Mouse (Mus musculus): ENCODE data around the gene Spata13. TPM values are rescaled to one million over a fixed set of nuclear protein-coding genes. Genes with fewer than 3 reads are reported as not detected.

The Spata13 gene
- polyA plus RNA-seq, 1 experiment, result 21.6 TPM

DNA sequence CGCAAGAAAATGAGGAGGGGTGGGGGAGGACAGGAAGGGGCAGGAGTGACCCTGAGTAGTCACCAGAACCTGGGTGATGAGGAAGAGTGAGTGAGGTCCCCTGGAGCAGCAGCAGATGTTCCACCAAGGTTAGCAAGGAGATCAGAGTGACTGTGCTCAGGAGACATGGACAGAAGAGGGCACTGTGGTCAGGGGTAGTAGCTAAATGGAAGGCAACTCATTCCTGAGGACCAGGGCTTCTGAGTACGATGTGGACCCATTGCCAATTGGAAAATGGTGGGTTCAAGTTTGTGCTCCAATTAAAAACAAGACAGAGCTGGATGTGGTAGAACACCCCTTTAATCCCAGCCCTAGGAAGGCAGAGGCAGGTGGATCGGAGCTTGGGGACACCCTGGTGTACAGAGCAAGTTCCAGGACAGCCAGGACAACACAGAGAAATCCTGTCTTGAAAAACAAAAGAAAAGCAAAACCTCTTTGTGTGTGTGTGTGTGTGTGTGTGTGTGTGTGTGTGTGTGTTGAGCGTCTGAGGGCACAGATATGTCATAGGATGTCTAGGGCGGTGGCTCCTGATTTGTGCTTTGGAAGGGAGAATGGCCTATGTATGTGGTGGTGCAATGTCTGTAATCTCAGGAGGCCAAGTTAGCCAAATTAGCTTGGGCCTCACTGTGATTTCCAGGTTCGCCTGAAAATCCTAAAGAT, 77.9 kb downstream of the Spata13 start:
- H3K4me1 ChIP-seq (ENCODE audit: control insufficient read depth, insufficient read depth, insufficient read length, low read length), result no peaks in the 10 kb centered on the region
- WGBS, result 89% methylated on average over 6 of the region's 6 CpGs
- no peak overlapping the region for H3K27ac ChIP-seq (ENCODE audit: insufficient read depth, low read depth, low read length)
- peaks cover 41% of the 10 kb centered on the region for H3K36me3 ChIP-seq (ENCODE audit: control insufficient read depth, insufficient read depth, low read length)
- H3K27me3 ChIP-seq (ENCODE audit: control insufficient read depth, insufficient read depth, low read length), result no peaks in the 10 kb centered on the region
- TF ChIP-seq POLR2A (IDR thresholded peaks at IDR 0.05; ENCODE audit: low read depth, low read length) (no peak), CTCF (IDR thresholded peaks at IDR 0.05; ENCODE audit: extremely low read depth, insufficient read length, insufficient replicate concordance, low read depth, low read length) (no peak)
- H3K4me3 ChIP-seq (ENCODE audit: low read depth, low read length), result no peak overlapping the region

DNA sequence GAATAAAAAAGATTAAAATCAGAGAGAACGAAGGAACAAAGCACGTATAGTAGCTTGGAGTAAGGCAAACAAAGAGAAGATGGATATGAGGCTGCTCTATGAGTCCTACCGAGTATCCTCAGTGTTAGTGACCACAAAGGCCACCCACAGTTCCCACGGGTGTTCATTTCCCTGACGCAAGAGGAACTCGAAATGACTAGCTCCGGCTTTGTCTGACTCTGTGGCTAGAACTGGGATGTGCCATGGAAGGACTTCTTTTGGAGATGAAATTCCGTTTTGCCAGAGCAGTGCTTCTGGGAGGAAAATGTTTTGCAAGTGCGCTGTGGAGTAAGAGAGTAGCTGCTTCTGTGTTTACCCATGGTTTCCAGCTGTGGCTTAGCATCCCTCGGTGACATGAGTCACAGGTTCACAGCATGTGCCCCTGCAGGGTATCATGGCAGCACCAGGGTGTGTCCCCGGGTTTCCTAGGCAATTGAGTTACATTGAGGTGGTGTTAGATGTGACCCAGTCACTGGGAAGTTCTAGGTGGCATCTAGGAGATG, 78.6 kb downstream of the Spata13 start:
- Histone ChIP-seq H3K27ac (ENCODE audit: insufficient read depth, low read depth, low read length) (no peak overlapping the region), H3K36me3 (ENCODE audit: control insufficient read depth, insufficient read depth, low read length) (peaks cover 37% of the 10 kb centered on the region), H3K27me3 (ENCODE audit: control insufficient read depth, insufficient read depth, low read length) (no peaks in the 10 kb centered on the region), H3K4me1 (ENCODE audit: control insufficient read depth, insufficient read depth, insufficient read length, low read length) (no peaks in the 10 kb centered on the region), H3K4me3 (ENCODE audit: low read depth, low read length) (no peak overlapping the region)
- TF ChIP-seq CTCF (IDR thresholded peaks at IDR 0.05; ENCODE audit: extremely low read depth, insufficient read length, insufficient replicate concordance, low read depth, low read length) (no peak), POLR2A (IDR thresholded peaks at IDR 0.05; ENCODE audit: low read depth, low read length) (no peak)
- 89% methylated on average over 11 of the region's 11 CpGs for WGBS

DNA sequence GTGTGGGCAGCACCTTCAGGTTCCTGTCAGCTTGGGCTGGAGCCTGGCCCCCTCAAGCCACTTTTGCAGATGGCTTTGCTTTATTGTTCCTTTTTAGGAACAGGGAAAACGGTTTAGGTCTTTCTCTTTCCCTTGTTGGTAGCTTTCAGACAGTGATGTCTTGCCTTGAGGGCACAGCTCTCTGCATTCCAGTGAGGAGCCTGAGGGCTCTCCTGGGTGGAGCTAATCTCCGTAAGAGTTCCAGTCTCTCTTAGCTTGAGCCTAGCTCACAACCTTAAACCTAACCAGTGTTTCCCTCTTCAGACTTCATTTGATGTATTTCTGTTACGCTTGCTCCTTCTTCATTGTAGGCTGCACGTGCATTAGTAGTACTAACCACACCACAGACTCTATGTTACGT, 81.9 kb downstream of the Spata13 start:
- WGBS, result 92% methylated on average over 5 of the region's 5 CpGs
- no peak overlapping the region for H3K27ac ChIP-seq (ENCODE audit: insufficient read depth, low read depth, low read length)
- no peak overlapping the region for H3K4me3 ChIP-seq (ENCODE audit: low read depth, low read length)
- TF ChIP-seq CTCF (IDR thresholded peaks at IDR 0.05; ENCODE audit: extremely low read depth, insufficient read length, insufficient replicate concordance, low read depth, low read length) (no peak), POLR2A (IDR thresholded peaks at IDR 0.05; ENCODE audit: low read depth, low read length) (no peak)
- H3K27me3 ChIP-seq (ENCODE audit: control insufficient read depth, insufficient read depth, low read length), result no peaks in the 10 kb centered on the region
- H3K36me3 ChIP-seq (ENCODE audit: control insufficient read depth, insufficient read depth, low read length), result peaks cover 32% of the 10 kb centered on the region
- H3K4me1 ChIP-seq (ENCODE audit: control insufficient read depth, insufficient read depth, insufficient read length, low read length), result peaks cover 6% of the 10 kb centered on the region; the same call in 1 of the 2 replicates

DNA sequence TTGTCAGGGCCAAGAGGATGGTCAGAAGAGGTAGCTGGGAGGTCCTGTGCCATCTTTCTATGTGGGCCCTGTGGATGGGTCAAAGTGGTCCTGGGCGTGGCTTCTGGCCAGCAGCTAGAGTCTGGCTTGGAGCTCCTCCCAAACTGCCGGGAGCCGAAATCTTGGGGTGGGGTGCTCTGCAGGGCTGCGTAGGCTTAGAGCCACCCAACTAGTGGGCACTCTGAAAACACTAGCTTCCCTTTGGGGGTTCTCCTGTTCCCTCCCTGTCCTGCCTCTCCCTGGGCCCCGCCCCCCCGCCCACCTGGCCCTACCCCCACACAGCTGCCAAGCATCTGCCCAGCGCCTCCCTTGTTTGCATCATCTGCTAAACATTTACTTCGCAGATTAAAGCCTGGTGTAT, 87.5 kb downstream of the Spata13 start:
- no peak overlapping the region for H3K27ac ChIP-seq (ENCODE audit: insufficient read depth, low read depth, low read length)
- 34% methylated on average over 8 of the region's 8 CpGs for WGBS
- H3K27me3 ChIP-seq (ENCODE audit: control insufficient read depth, insufficient read depth, low read length), result no peaks in the 10 kb centered on the region
- H3K4me1 ChIP-seq (ENCODE audit: control insufficient read depth, insufficient read depth, insufficient read length, low read length), result peaks cover 12% of the 10 kb centered on the region; the same call in 1 of the 2 replicates
- H3K36me3 ChIP-seq (ENCODE audit: control insufficient read depth, insufficient read depth, low read length), result peaks cover 16% of the 10 kb centered on the region
- no peak overlapping the region for H3K4me3 ChIP-seq (ENCODE audit: low read depth, low read length)
- TF ChIP-seq POLR2A (IDR thresholded peaks at IDR 0.05; ENCODE audit: low read depth, low read length) (no peak), CTCF (IDR thresholded peaks at IDR 0.05; ENCODE audit: extremely low read depth, insufficient read length, insufficient replicate concordance, low read depth, low read length) (no peak)

DNA sequence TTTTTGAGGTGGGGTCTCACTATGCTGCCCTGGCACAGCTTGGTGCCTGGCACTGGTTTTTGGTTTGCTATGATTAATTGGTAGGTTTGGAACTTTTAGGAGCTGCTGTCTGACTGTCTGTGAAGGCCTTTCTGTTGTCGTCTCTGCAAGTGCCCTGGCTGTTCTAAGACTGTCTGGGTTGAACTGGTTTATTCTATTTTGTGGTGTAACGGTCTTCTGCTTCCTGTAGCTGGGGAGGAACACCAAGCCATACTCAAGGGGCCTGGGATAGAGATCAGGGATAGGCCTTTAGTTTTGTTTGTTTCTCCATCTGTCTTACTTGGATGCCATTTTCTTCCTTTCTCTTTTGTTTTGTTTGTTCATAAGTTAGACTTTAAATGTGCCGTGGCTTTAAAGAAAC, 88.1 kb downstream of the Spata13 start:
- no peak overlapping the region for H3K27ac ChIP-seq (ENCODE audit: insufficient read depth, low read depth, low read length)
- 57% methylated on average over 3 of the region's 3 CpGs for WGBS

DNA sequence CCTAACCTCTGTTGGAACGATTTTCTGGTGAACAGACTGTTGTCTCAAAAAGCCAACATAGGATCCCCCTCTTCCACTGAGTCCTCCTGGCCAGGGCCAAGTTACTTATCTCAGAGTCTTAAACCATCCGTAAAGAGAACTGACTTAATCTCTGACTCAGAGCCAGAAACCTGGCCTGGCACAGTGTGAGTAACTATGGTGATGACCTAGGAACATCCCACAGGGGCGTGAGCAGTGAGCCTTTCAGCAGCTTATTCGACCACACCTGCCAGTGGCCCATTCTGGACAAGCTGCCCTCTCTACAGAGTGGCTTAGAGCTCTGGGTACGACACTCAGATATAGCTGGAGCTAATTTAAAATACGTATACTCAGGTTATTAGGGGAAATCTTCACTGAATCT, 92.3 kb downstream of the Spata13 start:
- TF ChIP-seq CTCF (IDR thresholded peaks at IDR 0.05; ENCODE audit: extremely low read depth, insufficient read length, insufficient replicate concordance, low read depth, low read length) (no peak), POLR2A (IDR thresholded peaks at IDR 0.05; ENCODE audit: low read depth, low read length) (no peak)
- Histone ChIP-seq H3K4me3 (ENCODE audit: low read depth, low read length) (no peak overlapping the region), H3K36me3 (ENCODE audit: control insufficient read depth, insufficient read depth, low read length) (peaks cover 13% of the 10 kb centered on the region; the same call in 1 of the 2 replicates), H3K4me1 (ENCODE audit: control insufficient read depth, insufficient read depth, insufficient read length, low read length) (peaks cover 7% of the 10 kb centered on the region; the same call in 1 of the 2 replicates), H3K27me3 (ENCODE audit: control insufficient read depth, insufficient read depth, low read length) (no peaks in the 10 kb centered on the region), H3K27ac (ENCODE audit: insufficient read depth, low read depth, low read length) (no peak overlapping the region)
- WGBS, result 55% methylated on average over 6 of the region's 6 CpGs

More for the DNA sequence above, 88.1 kb downstream of the Spata13 start:
- H3K4me3 ChIP-seq (ENCODE audit: low read depth, low read length), result no peak overlapping the region
- H3K27me3 ChIP-seq (ENCODE audit: control insufficient read depth, insufficient read depth, low read length), result no peaks in the 10 kb centered on the region
- H3K36me3 ChIP-seq (ENCODE audit: control insufficient read depth, insufficient read depth, low read length), result peaks cover 15% of the 10 kb centered on the region
- TF ChIP-seq POLR2A (IDR thresholded peaks at IDR 0.05; ENCODE audit: low read depth, low read length), result no peak
- TF ChIP-seq CTCF (IDR thresholded peaks at IDR 0.05; ENCODE audit: extremely low read depth, insufficient read length, insufficient replicate concordance, low read depth, low read length), result no peak
- peaks cover 12% of the 10 kb centered on the region; the same call in 1 of the 2 replicates for H3K4me1 ChIP-seq (ENCODE audit: control insufficient read depth, insufficient read depth, insufficient read length, low read length)

DNA sequence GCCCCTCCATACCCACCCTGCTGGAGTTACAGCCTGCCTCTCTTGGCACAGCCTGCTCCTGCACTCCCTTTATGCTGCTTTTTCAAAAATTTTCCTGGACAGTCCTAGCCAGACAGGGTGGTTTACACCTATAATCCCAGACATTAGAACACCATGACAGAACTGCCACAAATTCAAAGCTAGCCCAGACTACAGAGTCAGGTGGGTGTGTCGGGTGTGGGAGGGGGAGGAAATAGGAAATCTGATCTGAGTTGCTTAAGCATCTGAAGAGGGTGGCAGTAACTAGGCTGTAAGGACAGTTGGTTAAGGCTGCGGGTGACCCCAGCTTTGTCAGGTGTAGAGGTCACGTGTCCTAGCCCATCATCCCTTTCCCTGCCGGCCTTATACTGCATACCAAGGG, 93.3 kb downstream of the Spata13 start:
- no peak overlapping the region for H3K27ac ChIP-seq (ENCODE audit: insufficient read depth, low read depth, low read length)
- no peaks in the 10 kb centered on the region for H3K27me3 ChIP-seq (ENCODE audit: control insufficient read depth, insufficient read depth, low read length)
- H3K4me1 ChIP-seq (ENCODE audit: control insufficient read depth, insufficient read depth, insufficient read length, low read length), result peaks cover 4% of the 10 kb centered on the region; the same call in 1 of the 2 replicates
- no peak for TF ChIP-seq POLR2A (IDR thresholded peaks at IDR 0.05; ENCODE audit: low read depth, low read length)
- no peak for TF ChIP-seq CTCF (IDR thresholded peaks at IDR 0.05; ENCODE audit: extremely low read depth, insufficient read length, insufficient replicate concordance, low read depth, low read length)
- 82% methylated on average over 4 of the region's 4 CpGs for WGBS
- no peak overlapping the region for H3K4me3 ChIP-seq (ENCODE audit: low read depth, low read length)
- H3K36me3 ChIP-seq (ENCODE audit: control insufficient read depth, insufficient read depth, low read length), result peaks cover 13% of the 10 kb centered on the region; the same call in 1 of the 2 replicates
